Mouse (Mus musculus) limb, embryonic 14.5 days (tissue): ENCODE results near the gene Ccnt2. TPM values are rescaled to one million over a fixed set of nuclear protein-coding genes. Genes with fewer than 3 reads are reported as not detected.

Experiments used
- ATAC-seq: fragments of 200-750 bp; cut with Nextera tagmentation; 2 replicates; pipeline ENCODE4 v1.8.0; 2017; ENCODE audit warnings: low read depth, moderate number of reproducible peaks, moderate TSS enrichment; ENCODE audit not compliant: low FRiP score
- DNase-seq: peaks from one replicate; pipeline ENCODE4 v3.0.0-alpha.2; 2015; ENCODE audit warnings: low spot score
- H3K27ac ChIP-seq: fragments of 300-500 bp; sonication (generic); replicated peaks from 2 replicates; pipeline ENCODE4 v1.5.1; 2014; ENCODE audit warnings: low read depth, mild to moderate bottlenecking, low read length, moderate library complexity, mixed read lengths
- H3K27me3 ChIP-seq: fragments of 300-500 bp; sonication (generic); 2 replicates; pipeline ENCODE4 v1.6.1; 2014; ENCODE audit warnings: low read length, mixed read lengths; ENCODE audit not compliant: control insufficient read depth, insufficient read depth
- H3K36me3 ChIP-seq: fragments of 300-500 bp; sonication (generic); 2 replicates; pipeline ENCODE4 v1.6.1; 2014; ENCODE audit warnings: mild to moderate bottlenecking, low read length, moderate library complexity, mixed read lengths; ENCODE audit not compliant: control insufficient read depth, insufficient read depth
- H3K4me1 ChIP-seq: fragments of 300-500 bp; sonication (generic); 2 replicates; pipeline ENCODE4 v1.6.1; 2014; ENCODE audit warnings: antibody characterized with exemption, low read length, mixed read lengths; ENCODE audit not compliant: control insufficient read depth, insufficient read depth
- H3K4me2 ChIP-seq: fragments of 300-500 bp; sonication (generic); replicated peaks from 2 replicates; pipeline ENCODE4 v1.6.1; 2014; ENCODE audit warnings: low read depth, mild to moderate bottlenecking, low read length, moderate library complexity; ENCODE audit not compliant: severe bottlenecking
- H3K4me3 ChIP-seq: fragments of 300-500 bp; sonication (generic); replicated peaks from 2 replicates; pipeline ENCODE4 v1.5.1; 2014; ENCODE audit warnings: low read length
- H3K9ac ChIP-seq: fragments of 300-500 bp; sonication (generic); 2 replicates; pipeline ENCODE4 v1.6.1; 2014; ENCODE audit warnings: mild to moderate bottlenecking, low read depth, low read length, moderate library complexity; ENCODE audit not compliant: severe bottlenecking
- H3K9me3 ChIP-seq: fragments of 300-500 bp; sonication (generic); 2 replicates; pipeline ENCODE4 v1.6.1; 2016; ENCODE audit warnings: low read length; ENCODE audit not compliant: control insufficient read depth
- POLR2A ChIP-seq: fragments of 200-500 bp; IDR thresholded peaks from 2 replicates; pipeline ENCODE4 v1.8.0; 2012; ENCODE audit warnings: inconsistent platforms, mild to moderate bottlenecking, moderate library complexity, borderline replicate concordance; ENCODE audit not compliant: insufficient read depth, insufficient read length; ENCODE audit errors: extremely low read depth
- WGBS: fragments of 180-500 bp; shearing (Covaris S2); extraction: QIAGEN DNeasy Blood & Tissue Kit; methylation state at CpG from one replicate; pipeline ENCODE4 v1.1.7; 2014; 5-methylcytosine and 5-hydroxymethylcytosine counted together
- polyA plus RNA-seq, 2 experiments: library from polyadenylated mRNA; depleted of rRNA in 1 of 2; stranded (reverse) in 1 of 2; unstranded in 1 of 2; fragments of >200 nt; fragmentation: Nextera tagmentation in 1 of 2; extraction: Ambion mirVana in 1 of 2; gene quantifications; 2 replicates each; pipeline versions ENCODE4 v1.2.1 to v1.2.3; 2012 to 2014

Ccnt2 gene
- polyA plus RNA-seq, 2 experiments, result 53.6 to 67.0 TPM

GRCm38 (mm10) chr1:127830215-127830921 is 56.4 kb downstream of the Ccnt2 start:
- Histone ChIP-seq H3K27me3 (no peaks in the 10 kb centered on the region), H3K4me3 (no peak overlapping the region), H3K27ac (no peak overlapping the region), H3K9ac (no peak overlapping the region), H3K4me1 (no peaks in the 10 kb centered on the region), H3K36me3 (no peaks in the 10 kb centered on the region), H3K4me2 (no peak overlapping the region), H3K9me3 (no peaks in the 10 kb centered on the region)
- TF ChIP-seq POLR2A, result no peak
- 83% methylated on average over 13 of the region's 13 CpGs for WGBS
- no peak for DNase-seq
- ATAC-seq, result no peak

- H3K27ac ChIP-seq, result no peak overlapping the region
- no peaks in the 10 kb centered on the region for H3K4me1 ChIP-seq
- no peak overlapping the region for H3K4me3 ChIP-seq
- H3K4me2 ChIP-seq, result no peak overlapping the region
- ATAC-seq (no peak), DNase-seq (no peak)
- no peaks in the 10 kb centered on the region for H3K9me3 ChIP-seq
- 40% methylated on average over 2 of the region's 2 CpGs for WGBS
- no peaks in the 10 kb centered on the region for H3K36me3 ChIP-seq
- H3K27me3 ChIP-seq, result no peaks in the 10 kb centered on the region
- no peak overlapping the region for H3K9ac ChIP-seq
- TF ChIP-seq POLR2A, result no peak
Observed at GRCm38 (mm10) chr1:127833714-127834113, 59.8 kb downstream of the Ccnt2 start.

- H3K4me3 ChIP-seq, result no peak overlapping the region
- ATAC-seq, result no peak
- no peaks in the 10 kb centered on the region for H3K27me3 ChIP-seq
- DNase-seq, result no peak
- H3K27ac ChIP-seq, result no peak overlapping the region
- no peak for TF ChIP-seq POLR2A
- no peak overlapping the region for H3K4me2 ChIP-seq
- no peak overlapping the region for H3K9ac ChIP-seq
- no peaks in the 10 kb centered on the region for H3K4me1 ChIP-seq
- WGBS, result 65% methylated on average over 4 of the region's 4 CpGs
- no peaks in the 10 kb centered on the region for H3K36me3 ChIP-seq
- H3K9me3 ChIP-seq, result no peaks in the 10 kb centered on the region
Observed at GRCm38 (mm10) chr1:127834202-127834601, 60.2 kb downstream of the Ccnt2 start.

GRCm38 (mm10) chr1:127836619-127837018 is 62.7 kb downstream of the Ccnt2 start:
- Histone ChIP-seq H3K9me3 (no peaks in the 10 kb centered on the region), H3K4me3 (no peak overlapping the region), H3K36me3 (no peaks in the 10 kb centered on the region), H3K27ac (no peak overlapping the region), H3K27me3 (no peaks in the 10 kb centered on the region), H3K4me2 (no peak overlapping the region), H3K9ac (no peak overlapping the region), H3K4me1 (no peaks in the 10 kb centered on the region)
- 29% methylated on average over 4 of the region's 4 CpGs for WGBS
- DNase-seq, result no peak
- TF ChIP-seq POLR2A, result no peak
- no peak for ATAC-seq

GRCm38 (mm10) chr1:127838602-127839001 is 64.6 kb downstream of the Ccnt2 start:
- TF ChIP-seq POLR2A, result no peak
- no peaks in the 10 kb centered on the region for H3K27me3 ChIP-seq
- WGBS, result 81% methylated on average over 1 of the region's 1 CpGs
- H3K9ac ChIP-seq, result no peak overlapping the region
- no peaks in the 10 kb centered on the region for H3K4me1 ChIP-seq
- H3K4me2 ChIP-seq, result no peak overlapping the region
- H3K27ac ChIP-seq, result no peak overlapping the region
- ATAC-seq, result no peak
- no peak for DNase-seq
- no peak overlapping the region for H3K4me3 ChIP-seq
- H3K9me3 ChIP-seq, result no peaks in the 10 kb centered on the region
- no peaks in the 10 kb centered on the region for H3K36me3 ChIP-seq
